Mouse (Mus musculus) intestine, embryonic 14.5 days (tissue): ENCODE measurements around the gene Bcr. TPM values are rescaled to one million over a fixed set of nuclear protein-coding genes. Genes with fewer than 3 reads are reported as not detected.

Source experiments
- ATAC-seq: fragments of 200-750 bp; cut with Nextera tagmentation; replicated peaks from 2 replicates; pipeline ENCODE4 v1.8.0; 2017; ENCODE audit warnings: low read depth, moderate number of reproducible peaks, moderate TSS enrichment, moderate library complexity; ENCODE audit not compliant: low FRiP score, low TSS enrichment
- DNase-seq: peaks from one replicate; pipeline ENCODE4 v3.0.0-alpha.2; 2018; ENCODE audit warnings: low spot score
- H3K27ac ChIP-seq: fragments of 300-500 bp; sonication (generic); 2 replicates; pipeline ENCODE4 v1.5.1; 2014; ENCODE audit warnings: low read depth, mild to moderate bottlenecking, control low read depth
- H3K27me3 ChIP-seq: fragments of 300-500 bp; sonication (generic); replicated peaks from 2 replicates; pipeline ENCODE4 v1.6.1; 2014; ENCODE audit warnings: low read length, control low read depth; ENCODE audit not compliant: control insufficient read depth, insufficient read depth
- H3K36me3 ChIP-seq: fragments of 300-500 bp; sonication (generic); 2 replicates; pipeline ENCODE4 v1.6.1; 2014; ENCODE audit warnings: low read length, control low read depth; ENCODE audit not compliant: control insufficient read depth, insufficient read depth
- H3K4me1 ChIP-seq: fragments of 300-500 bp; sonication (generic); replicated peaks from 2 replicates; pipeline ENCODE4 v1.6.1; 2014; ENCODE audit warnings: low read length, control low read depth, mixed read lengths; ENCODE audit not compliant: control insufficient read depth, insufficient read depth
- H3K4me2 ChIP-seq: fragments of 300-500 bp; sonication (generic); 2 replicates; pipeline ENCODE4 v1.6.1; 2014; ENCODE audit warnings: low read length
- H3K4me3 ChIP-seq: fragments of 300-500 bp; sonication (generic); 2 replicates; pipeline ENCODE4 v1.5.1; 2014; ENCODE audit warnings: low read depth, low read length, control low read depth, mixed read lengths
- H3K9ac ChIP-seq: fragments of 300-500 bp; sonication (generic); 2 replicates; pipeline ENCODE4 v1.6.1; 2014; ENCODE audit warnings: mild to moderate bottlenecking, low read length
- H3K9me3 ChIP-seq: fragments of 300-500 bp; sonication (generic); 2 replicates; pipeline ENCODE4 v1.6.1; 2016; ENCODE audit warnings: low read length, control low read depth; ENCODE audit not compliant: control insufficient read depth
- WGBS: fragments of 180-500 bp; shearing (Covaris S2); extraction: QIAGEN DNeasy Blood & Tissue Kit; methylation state at CpG from one replicate; pipeline ENCODE4 v1.1.7; 2014; 5-methylcytosine and 5-hydroxymethylcytosine counted together
- polyA plus RNA-seq: library from polyadenylated mRNA; unstranded; fragments of >200 nt; fragmentation: Nextera tagmentation; extraction: Ambion mirVana; gene quantifications from 2 replicates; pipeline ENCODE4 v1.2.1, GENCODE M21; 2014

Gene Bcr
- polyA plus RNA-seq, 1 experiment from 2014 or later: 14.4 TPM

- no peaks in the 10 kb centered on the region for H3K9me3 ChIP-seq
- no peak for DNase-seq
- H3K36me3 ChIP-seq: no peaks in the 10 kb centered on the region
- 0 out of 2 replicates have a peak overlapping the region, but pooled peaks have one; percentile 22 for H3K27ac ChIP-seq
- no peak overlapping the region for H3K4me3 ChIP-seq
- WGBS: 85% methylated on average over 5 of the region's 5 CpGs
- H3K9ac ChIP-seq: no peak overlapping the region
- peaks cover 28% of the 10 kb centered on the region for H3K4me1 ChIP-seq
- no peaks in the 10 kb centered on the region for H3K27me3 ChIP-seq
- no peak for ATAC-seq
- H3K4me2 ChIP-seq: no peak overlapping the region
Measured at GRCm38 (mm10) chr10:75105687-75106086, 45.3 kb downstream of the Bcr start.

- Histone ChIP-seq H3K36me3 (no peaks in the 10 kb centered on the region), H3K4me2 (no peak overlapping the region), H3K9ac (no peak overlapping the region), H3K27me3 (no peaks in the 10 kb centered on the region), H3K27ac (peak overlapping the region; percentile 69; the same call in 1 of the 2 replicates), H3K4me3 (no peak overlapping the region), H3K4me1 (peaks cover 33% of the 10 kb centered on the region), H3K9me3 (no peaks in the 10 kb centered on the region)
- DNase-seq: no peak
- ATAC-seq: no peak
- 14% methylated on average over 5 of the region's 5 CpGs for WGBS
Measured at GRCm38 (mm10) chr10:75106940-75107381, 46.6 kb downstream of the Bcr start.

- H3K36me3 ChIP-seq: no peaks in the 10 kb centered on the region
- no peak overlapping the region for H3K4me2 ChIP-seq
- no peak for DNase-seq
- WGBS: 72% methylated on average over 3 of the region's 3 CpGs
- H3K9me3 ChIP-seq: no peaks in the 10 kb centered on the region
- H3K4me1 ChIP-seq: peaks cover 38% of the 10 kb centered on the region
- H3K27ac ChIP-seq: no peak overlapping the region
- H3K9ac ChIP-seq: no peak overlapping the region
- no peaks in the 10 kb centered on the region for H3K27me3 ChIP-seq
- no peak for ATAC-seq
- no peak overlapping the region for H3K4me3 ChIP-seq
Measured at GRCm38 (mm10) chr10:75108092-75108491, 47.7 kb downstream of the Bcr start.

GRCm38 (mm10) chr10:75111446-75112201, 51.2 kb downstream of the Bcr start:
- no peak for DNase-seq
- ATAC-seq: no peak
- no peak overlapping the region for H3K4me2 ChIP-seq
- no peak overlapping the region for H3K9ac ChIP-seq
- H3K4me1 ChIP-seq: peaks cover 29% of the 10 kb centered on the region
- no peaks in the 10 kb centered on the region for H3K27me3 ChIP-seq
- H3K9me3 ChIP-seq: no peaks in the 10 kb centered on the region
- H3K4me3 ChIP-seq: no peak overlapping the region
- no peaks in the 10 kb centered on the region for H3K36me3 ChIP-seq
- H3K27ac ChIP-seq: no peak overlapping the region; the same call in 1 of the 2 replicates
- 77% methylated on average over 11 of the region's 11 CpGs for WGBS

GRCm38 (mm10) chr10:75112405-75112804, 52.0 kb downstream of the Bcr start:
- DNase-seq (no peak), ATAC-seq (no peak)
- Histone ChIP-seq H3K9me3 (no peaks in the 10 kb centered on the region), H3K4me2 (no peak overlapping the region), H3K27me3 (no peaks in the 10 kb centered on the region), H3K9ac (no peak overlapping the region), H3K4me1 (peaks cover 26% of the 10 kb centered on the region), H3K36me3 (no peaks in the 10 kb centered on the region), H3K4me3 (no peak overlapping the region), H3K27ac (no peak overlapping the region)
- WGBS: 68% methylated on average over 3 of the region's 3 CpGs

DNA sequence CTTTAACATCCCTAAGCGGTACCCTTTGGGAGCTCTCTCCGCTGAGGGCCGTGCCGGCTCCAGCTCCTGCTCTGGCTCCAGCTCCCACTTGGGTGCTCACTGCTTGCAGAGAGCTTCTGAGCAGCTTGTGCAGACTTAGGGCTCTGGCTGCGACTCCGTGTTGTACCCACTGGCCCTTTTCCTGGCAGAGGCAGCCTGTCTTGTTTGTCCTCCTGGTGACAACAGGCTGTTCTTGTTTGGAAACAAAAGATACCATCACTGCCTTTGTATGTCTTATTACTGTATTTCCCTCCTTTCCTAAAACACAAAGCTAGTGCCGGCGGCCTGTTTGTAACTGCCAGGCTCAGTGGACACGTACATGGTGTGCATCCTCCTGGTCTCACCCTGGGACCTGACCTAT, 53.2 kb downstream of the Bcr start:
- H3K36me3 ChIP-seq: no peaks in the 10 kb centered on the region
- no peaks in the 10 kb centered on the region for H3K9me3 ChIP-seq
- DNase-seq (no peak), ATAC-seq (no peak)
- H3K27ac ChIP-seq: no peak overlapping the region
- WGBS: 90% methylated on average over 9 of the region's 9 CpGs
- no peak overlapping the region for H3K9ac ChIP-seq
- no peak overlapping the region for H3K4me3 ChIP-seq
- peaks cover 26% of the 10 kb centered on the region for H3K4me1 ChIP-seq
- no peaks in the 10 kb centered on the region for H3K27me3 ChIP-seq
- H3K4me2 ChIP-seq: no peak overlapping the region

GRCm38 (mm10) chr10:75115240-75115639, 54.8 kb downstream of the Bcr start:
- DNase-seq (no peak), ATAC-seq (peak; percentile 41; the same call in 1 of the 2 replicates)
- Histone ChIP-seq H3K27ac (no peak overlapping the region), H3K36me3 (no peaks in the 10 kb centered on the region), H3K4me2 (no peak overlapping the region), H3K4me3 (no peak overlapping the region), H3K9ac (no peak overlapping the region), H3K4me1 (peaks cover 26% of the 10 kb centered on the region), H3K9me3 (no peaks in the 10 kb centered on the region), H3K27me3 (no peaks in the 10 kb centered on the region)
- WGBS: 68% methylated on average over 5 of the region's 5 CpGs

GRCm38 (mm10) chr10:75116842-75117457, 56.6 kb downstream of the Bcr start:
- Histone ChIP-seq H3K9ac (no peak overlapping the region), H3K4me1 (peaks cover 24% of the 10 kb centered on the region), H3K4me2 (no peak overlapping the region), H3K4me3 (no peak overlapping the region), H3K27ac (no peak overlapping the region), H3K27me3 (no peaks in the 10 kb centered on the region), H3K36me3 (no peaks in the 10 kb centered on the region), H3K9me3 (no peaks in the 10 kb centered on the region)
- ATAC-seq (no peak), DNase-seq (no peak)
- 66% methylated on average over 7 of the region's 7 CpGs for WGBS
